Mouse (Mus musculus) CH12.LX (cell line): ENCODE measurements around the gene Dnhd1.

Source experiments
- BHLHE40 ChIP-seq: IDR thresholded peaks from 2 replicates; pipeline ENCODE4 v1.6.1; 2011; ENCODE audit warnings: mild to moderate bottlenecking, low read depth, low read length, improper control_type of control experiment
- CTCF ChIP-seq, 2 experiments: IDR thresholded peaks in 1 of 2; conservative IDR thresholded peaks in 1 of 2; 2 replicates each; pipeline ENCODE4 v1.5.1; 2011 to 2012; ENCODE audit warnings: low read depth in 2 of 2, low read length in 2 of 2, improper control_type of control experiment in 1 of 2, inconsistent platforms in 1 of 2, mild to moderate bottlenecking in 1 of 2, moderate library complexity in 1 of 2
- E2F4 ChIP-seq: IDR thresholded peaks from 2 replicates; pipeline ENCODE4 v1.6.1; 2011; ENCODE audit warnings: low read depth, low read length, improper control_type of control experiment; ENCODE audit not compliant: insufficient replicate concordance
- MAFK ChIP-seq: IDR thresholded peaks from 2 replicates; pipeline ENCODE4 v1.6.1; 2011; ENCODE audit warnings: low read length, improper control_type of control experiment; ENCODE audit not compliant: insufficient replicate concordance
- UBTF ChIP-seq: IDR thresholded peaks from 2 replicates; pipeline ENCODE4 v1.6.1; 2012; ENCODE audit warnings: low read depth, mild to moderate bottlenecking, inconsistent platforms, low read length, improper control_type of control experiment, moderate library complexity

- TF ChIP-seq UBTF, result no peak
- TF ChIP-seq E2F4, result no peak
- TF ChIP-seq BHLHE40, result no peak
- no peak for TF ChIP-seq MAFK
- TF ChIP-seq CTCF (conservative IDR thresholded peaks at IDR 0.05 in 1 of 2, IDR thresholded peaks at IDR 0.05 in 1 of 2; ENCODE audit: low read depth in 2 of 2, low read length in 2 of 2), result no peak
Observed at GRCm38 (mm10) chr7:105638776-105639175, 11.9 kb upstream of the Dnhd1 start.
